Mouse (Mus musculus) embryonic facial prominence, embryonic 14.5 days (tissue): ENCODE data around the gene Gm10972. TPM values are rescaled to one million over a fixed set of nuclear protein-coding genes. Genes with fewer than 3 reads are reported as not detected.
"Not testable (repeated sequence)": the region's sequence is repeated elsewhere in the genome, so short reads cannot be mapped to it uniquely, and the experiment has no call there.

Experiments used
- ATAC-seq: fragments of 200-750 bp; cut with Nextera tagmentation; 2 replicates; pipeline ENCODE4 v1.8.0; 2017; ENCODE audit warnings: low read depth, moderate number of reproducible peaks, moderate TSS enrichment
- DNase-seq: peaks from one replicate; pipeline ENCODE4 v3.0.0-alpha.2; 2015; ENCODE audit warnings: low spot score
- H3K27ac ChIP-seq: fragments of 300-500 bp; sonication (generic); replicated peaks from 2 replicates; pipeline ENCODE4 v1.5.1; 2014; ENCODE audit warnings: low read depth, mild to moderate bottlenecking, low read length, moderate library complexity
- H3K27me3 ChIP-seq: fragments of 300-500 bp; sonication (generic); replicated peaks from 2 replicates; pipeline ENCODE4 v1.6.1; 2014; ENCODE audit warnings: low read length; ENCODE audit not compliant: control insufficient read depth, insufficient read depth
- H3K36me3 ChIP-seq: fragments of 300-500 bp; sonication (generic); 2 replicates; pipeline ENCODE4 v1.6.1; 2014; ENCODE audit warnings: low read length, mixed read lengths; ENCODE audit not compliant: control insufficient read depth, insufficient read depth
- H3K4me1 ChIP-seq: fragments of 300-500 bp; sonication (generic); 2 replicates; pipeline ENCODE4 v1.6.1; 2014; ENCODE audit warnings: antibody characterized with exemption, low read length; ENCODE audit not compliant: control insufficient read depth, insufficient read depth
- H3K4me2 ChIP-seq: fragments of 300-500 bp; sonication (generic); 2 replicates; pipeline ENCODE4 v1.6.1; 2014; ENCODE audit warnings: low read depth, mild to moderate bottlenecking, low read length, moderate library complexity, mixed read lengths
- H3K4me3 ChIP-seq: fragments of 300-500 bp; sonication (generic); 2 replicates; pipeline ENCODE4 v1.5.1; 2014; ENCODE audit warnings: low read depth, mild to moderate bottlenecking, low read length
- H3K9ac ChIP-seq: fragments of 300-500 bp; sonication (generic); 2 replicates; pipeline ENCODE4 v1.6.1; 2014; ENCODE audit warnings: low read depth, mild to moderate bottlenecking, low read length, moderate library complexity, mixed read lengths
- H3K9me3 ChIP-seq: fragments of 300-500 bp; sonication (generic); 2 replicates; pipeline ENCODE4 v1.6.1; 2016; ENCODE audit warnings: low read length; ENCODE audit not compliant: control insufficient read depth
- WGBS: fragments of 180-500 bp; shearing (Covaris S2); extraction: QIAGEN DNeasy Blood & Tissue Kit; methylation state at CpG from one replicate; pipeline ENCODE4 v1.1.7; 2014; 5-methylcytosine and 5-hydroxymethylcytosine counted together
- polyA plus RNA-seq: library from polyadenylated mRNA; unstranded; fragments of >200 nt; fragmentation: Nextera tagmentation; extraction: Ambion mirVana; gene quantifications from 2 replicates; pipeline ENCODE4 v1.2.1, GENCODE M21; 2014

Gene Gm10972
- polyA plus RNA-seq, 1 experiment from 2014 or later: not detected

- H3K4me2 ChIP-seq: no peak overlapping the region
- DNase-seq (peak; percentile 76), ATAC-seq (peak; percentile 83)
Measured at GRCm38 (mm10) chr3:94648755-94649590, 6.1 kb downstream of the Gm10972 start.

GRCm38 (mm10) chr3:94650409-94650808, 7.5 kb downstream of the Gm10972 start:
- H3K9me3 ChIP-seq: no peaks in the 10 kb centered on the region
- no peak overlapping the region for H3K4me3 ChIP-seq
- 64% methylated on average over 7 of the region's 7 CpGs for WGBS
- H3K4me1 ChIP-seq: peaks cover 4% of the 10 kb centered on the region; the same call in 1 of the 2 replicates
- H3K36me3 ChIP-seq: no peaks in the 10 kb centered on the region
- no peak overlapping the region for H3K4me2 ChIP-seq
- H3K27me3 ChIP-seq: no peaks in the 10 kb centered on the region
- H3K9ac ChIP-seq: no peak overlapping the region
- DNase-seq (peak; percentile 32), ATAC-seq (0 out of 2 replicates have a peak, but pooled peaks have one; percentile 24)
- H3K27ac ChIP-seq: no peak overlapping the region

More at GRCm38 (mm10) chr3:94648755-94649590, 6.1 kb downstream of the Gm10972 start:
- WGBS: 39% methylated on average over 6 of the region's 6 CpGs
- H3K27ac ChIP-seq: peak overlapping the region; percentile 44
- no peaks in the 10 kb centered on the region for H3K9me3 ChIP-seq
- H3K4me1 ChIP-seq: peaks cover 4% of the 10 kb centered on the region; the same call in 1 of the 2 replicates
- no peak overlapping the region for H3K4me3 ChIP-seq
- no peak overlapping the region for H3K9ac ChIP-seq
- H3K36me3 ChIP-seq: no peaks in the 10 kb centered on the region
- H3K27me3 ChIP-seq: no peaks in the 10 kb centered on the region

DNA sequence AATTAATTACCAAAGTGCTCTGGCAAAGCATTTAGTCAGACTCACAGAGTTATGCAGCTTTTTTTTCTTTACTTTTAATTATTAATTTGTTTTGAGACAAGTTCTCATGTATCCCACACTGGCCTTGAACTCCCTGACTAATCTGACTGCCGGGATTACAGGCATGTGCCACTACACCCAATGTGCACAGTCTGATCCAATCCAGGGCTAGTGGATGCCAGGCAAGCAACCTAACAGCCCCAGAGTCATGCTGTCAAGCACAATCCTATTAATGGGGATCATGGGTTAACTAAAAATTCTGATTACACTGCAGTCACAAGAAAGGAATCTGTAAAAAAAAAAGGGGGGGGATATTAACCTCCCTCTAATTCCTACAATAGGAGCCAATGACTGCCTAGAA, 11.1 kb downstream of the Gm10972 start:
- not testable (repeated sequence) for H3K4me1 ChIP-seq, H3K27ac ChIP-seq, H3K36me3 ChIP-seq, DNase-seq, H3K9me3 ChIP-seq, H3K27me3 ChIP-seq, H3K4me2 ChIP-seq, ATAC-seq, H3K4me3 ChIP-seq, H3K9ac ChIP-seq
- WGBS: 54% methylated on average over 1 of the region's 1 CpGs

DNA sequence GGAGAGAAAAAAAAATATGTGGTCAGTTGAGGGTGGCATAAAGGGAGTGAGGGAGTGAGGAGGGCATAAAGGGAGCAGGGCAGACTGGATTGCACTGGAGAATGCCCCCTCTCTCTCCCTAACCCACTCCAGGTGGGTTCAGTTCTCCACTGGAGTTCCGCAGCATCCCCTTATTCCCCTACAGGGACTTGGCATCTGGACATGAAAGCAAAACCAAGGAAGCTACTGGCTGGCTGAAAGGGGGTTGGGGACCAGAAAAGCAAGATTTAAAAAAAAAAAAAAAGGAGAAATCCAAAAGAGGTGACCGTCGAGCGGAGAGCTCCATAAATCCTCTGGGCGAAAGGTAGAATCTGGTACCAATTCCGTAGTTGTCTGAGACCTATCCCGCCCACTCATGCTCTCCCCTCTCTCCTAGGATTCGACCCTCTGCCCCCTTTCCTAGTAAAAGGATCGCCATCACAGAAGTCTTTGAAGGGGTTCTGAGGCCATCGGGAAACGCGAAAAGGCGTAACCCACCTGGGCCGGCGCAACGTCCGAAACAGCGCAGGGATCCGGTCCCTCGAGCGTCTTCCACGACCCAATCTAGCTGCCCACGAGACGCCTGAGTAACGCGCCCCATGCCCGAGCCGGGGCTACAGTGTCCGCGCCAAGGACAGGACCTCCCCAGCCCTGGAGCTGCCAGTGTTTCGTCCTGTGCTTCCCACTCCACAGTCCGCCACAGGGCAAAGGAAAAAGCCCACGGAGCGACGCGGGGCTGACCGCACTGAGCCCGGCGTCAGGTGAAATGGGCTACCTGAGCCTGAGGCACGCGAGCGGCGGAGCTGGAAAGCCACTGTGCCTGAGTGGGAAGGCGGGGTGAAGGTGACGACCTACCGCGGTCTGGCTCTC, 15.2 kb downstream of the Gm10972 start:
- peak; percentile 41 for ATAC-seq
- Histone ChIP-seq H3K4me2 (peak overlapping the region; percentile 65), H3K4me3 (peak overlapping the region; percentile 43), H3K9ac (peak overlapping the region; percentile 54)
- not testable (repeated sequence) for H3K9me3 ChIP-seq, H3K27ac ChIP-seq, H3K4me1 ChIP-seq, H3K27me3 ChIP-seq, DNase-seq, H3K36me3 ChIP-seq
- WGBS: 2% methylated on average over 22 of the region's 47 CpGs

DNA sequence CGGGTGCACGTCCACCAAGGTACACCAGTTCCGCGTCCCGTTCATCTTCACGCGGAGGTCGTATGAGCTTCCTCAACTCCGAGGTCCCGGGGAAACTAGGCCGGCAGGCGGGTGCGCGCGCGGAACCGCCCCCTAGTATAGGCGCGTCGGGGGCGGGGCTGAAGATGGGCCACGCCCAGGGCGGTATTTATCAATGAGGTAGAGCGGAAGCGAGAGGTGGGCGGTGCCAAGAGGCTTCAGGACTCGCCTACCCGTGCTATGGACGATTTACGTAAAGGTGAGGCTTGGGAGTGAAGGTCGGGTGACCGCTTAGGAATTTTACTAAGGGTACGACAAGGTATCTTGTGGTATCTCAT, 15.8 kb downstream of the Gm10972 start, which contains the start of gene Tuft1:
Gene Tuft1, minus strand, starts transcription at position 133 of the 356 bp plus-strand sequence.
- H3K27ac ChIP-seq, H3K9me3 ChIP-seq, DNase-seq, H3K4me1 ChIP-seq, H3K27me3 ChIP-seq, H3K36me3 ChIP-seq: not testable (repeated sequence)
- peak within 1 kb of the TSS; percentile 43 for H3K4me3 ChIP-seq
- WGBS: no CpG with 5 or more reads among the region's 33 CpGs
- ATAC-seq: peak; percentile 91
- peak within 1 kb of the TSS; percentile 65 for H3K4me2 ChIP-seq
- peak within 1 kb of the TSS; percentile 54 for H3K9ac ChIP-seq

DNA sequence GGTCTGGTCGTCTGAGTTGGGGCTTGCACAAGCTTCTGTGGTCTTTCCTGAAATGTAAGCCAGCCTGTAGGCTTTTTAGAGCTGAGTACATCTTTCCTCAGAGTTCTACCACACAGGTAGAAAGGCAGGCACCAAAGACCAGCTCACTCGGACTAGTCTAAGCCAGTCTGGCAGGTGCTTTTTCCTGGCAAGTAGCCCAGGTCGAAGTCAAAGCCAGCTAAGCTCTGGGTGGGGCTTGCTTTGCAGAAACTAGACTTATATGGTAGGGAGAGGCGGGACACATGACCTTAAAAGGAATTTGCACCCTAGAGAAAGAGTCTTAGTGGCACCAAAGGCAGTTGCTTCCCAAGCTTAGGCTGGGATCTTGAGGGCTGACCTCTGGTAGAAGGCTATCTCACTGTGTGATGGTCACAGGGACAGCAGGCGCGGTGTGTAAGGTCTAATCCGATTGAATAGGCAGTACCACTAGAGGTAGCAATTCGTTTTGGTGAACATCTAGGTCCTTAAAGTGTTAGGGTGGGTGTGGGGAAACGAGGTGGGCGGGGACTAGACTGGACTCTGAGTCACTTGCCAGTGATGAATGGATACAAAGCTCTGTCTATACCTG, 16.3 kb downstream of the Gm10972 start:
- WGBS: 33% methylated on average over 7 of the region's 10 CpGs
- H3K4me1 ChIP-seq, H3K27me3 ChIP-seq, H3K9me3 ChIP-seq, H3K9ac ChIP-seq, H3K4me3 ChIP-seq, H3K27ac ChIP-seq, H3K36me3 ChIP-seq: not testable (repeated sequence)
- ATAC-seq: peak; percentile 86
- H3K4me2 ChIP-seq: peak overlapping the region; percentile 38
- peak; percentile 58 for DNase-seq

- not testable (repeated sequence) for H3K4me2 ChIP-seq, H3K9me3 ChIP-seq, H3K9ac ChIP-seq, H3K4me3 ChIP-seq, ATAC-seq, DNase-seq, H3K27ac ChIP-seq, H3K27me3 ChIP-seq, H3K4me1 ChIP-seq, H3K36me3 ChIP-seq
- 94% methylated on average over 2 of the region's 2 CpGs for WGBS
Measured at GRCm38 (mm10) chr3:94660841-94661240, 17.9 kb downstream of the Gm10972 start.

DNA sequence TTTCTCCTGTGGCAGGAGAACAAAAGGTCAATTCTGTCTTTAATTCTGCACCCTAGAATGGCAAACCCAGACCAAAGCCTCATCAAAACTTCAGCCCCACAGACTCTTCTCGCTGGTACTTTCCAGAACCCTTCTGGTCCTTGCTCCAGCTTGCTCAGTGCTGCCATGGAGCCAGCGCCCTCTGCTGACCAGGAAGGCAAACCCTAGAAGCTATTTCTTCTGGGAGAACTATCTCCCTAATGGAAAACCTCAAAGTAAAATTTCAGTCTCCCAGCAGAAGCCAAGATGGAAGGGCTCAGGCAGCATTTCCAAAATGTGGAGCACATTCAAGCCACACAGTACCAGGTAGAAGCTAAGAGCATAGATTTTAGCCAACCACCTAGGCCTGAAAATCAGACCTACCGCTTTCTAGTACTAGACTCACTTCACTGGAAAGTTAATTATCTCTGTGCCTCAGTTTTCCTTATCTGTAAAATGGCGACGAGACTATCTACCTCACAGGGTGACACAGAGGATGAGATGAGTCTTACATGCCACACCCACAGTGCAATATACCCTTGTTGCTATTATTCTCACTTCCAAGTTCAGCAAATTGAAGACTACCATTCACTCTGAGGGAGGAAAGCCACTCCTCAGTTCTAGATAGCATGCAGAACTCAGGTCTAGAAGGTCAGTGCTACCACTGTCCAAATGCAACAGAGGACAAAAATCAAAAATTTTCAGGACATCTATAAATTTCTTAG, 22.3 kb downstream of the Gm10972 start:
- WGBS: 71% methylated on average over 4 of the region's 5 CpGs
- H3K4me1 ChIP-seq: not testable (repeated sequence)

More for the DNA sequence above, 22.3 kb downstream of the Gm10972 start:
- ATAC-seq: 0 out of 2 replicates have a peak, but pooled peaks have one; percentile 47
- H3K9ac ChIP-seq, H3K27ac ChIP-seq, H3K27me3 ChIP-seq, DNase-seq, H3K9me3 ChIP-seq, H3K4me3 ChIP-seq, H3K36me3 ChIP-seq, H3K4me2 ChIP-seq: not testable (repeated sequence)
